Mouse (Mus musculus) kidney, adult 8-10 months (tissue): ENCODE results near the gene Abat.
"Not testable (repeated sequence)": the region's sequence is repeated elsewhere in the genome, so short reads cannot be mapped to it uniquely, and the experiment has no call there.

Experiments
- DNase-seq, 2 experiments: peaks; one replicate each; pipeline ENCODE4 v3.0.0; 2022

Gene Abat

DNA sequence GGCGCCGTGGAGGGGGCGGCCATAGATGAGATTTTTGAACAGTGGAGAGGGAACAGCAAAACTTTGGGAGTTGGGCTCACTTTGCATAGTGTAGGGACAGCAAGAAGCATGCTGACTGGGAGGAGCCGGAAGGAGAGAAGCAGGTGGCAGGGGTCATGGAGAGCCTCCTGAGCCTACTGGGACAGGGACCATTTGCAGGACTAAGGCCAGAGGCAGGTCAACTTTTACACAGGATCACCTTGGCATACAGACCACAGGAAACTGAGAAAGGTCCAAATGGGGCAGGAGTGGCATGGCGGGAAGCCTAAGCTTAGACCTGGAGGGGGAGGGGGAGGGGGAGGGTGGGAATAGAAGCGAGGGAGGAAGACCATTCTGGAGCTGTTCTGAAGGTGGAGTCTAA is 20.2 kb downstream of the Abat start:
- DNase-seq: no peak

DNA sequence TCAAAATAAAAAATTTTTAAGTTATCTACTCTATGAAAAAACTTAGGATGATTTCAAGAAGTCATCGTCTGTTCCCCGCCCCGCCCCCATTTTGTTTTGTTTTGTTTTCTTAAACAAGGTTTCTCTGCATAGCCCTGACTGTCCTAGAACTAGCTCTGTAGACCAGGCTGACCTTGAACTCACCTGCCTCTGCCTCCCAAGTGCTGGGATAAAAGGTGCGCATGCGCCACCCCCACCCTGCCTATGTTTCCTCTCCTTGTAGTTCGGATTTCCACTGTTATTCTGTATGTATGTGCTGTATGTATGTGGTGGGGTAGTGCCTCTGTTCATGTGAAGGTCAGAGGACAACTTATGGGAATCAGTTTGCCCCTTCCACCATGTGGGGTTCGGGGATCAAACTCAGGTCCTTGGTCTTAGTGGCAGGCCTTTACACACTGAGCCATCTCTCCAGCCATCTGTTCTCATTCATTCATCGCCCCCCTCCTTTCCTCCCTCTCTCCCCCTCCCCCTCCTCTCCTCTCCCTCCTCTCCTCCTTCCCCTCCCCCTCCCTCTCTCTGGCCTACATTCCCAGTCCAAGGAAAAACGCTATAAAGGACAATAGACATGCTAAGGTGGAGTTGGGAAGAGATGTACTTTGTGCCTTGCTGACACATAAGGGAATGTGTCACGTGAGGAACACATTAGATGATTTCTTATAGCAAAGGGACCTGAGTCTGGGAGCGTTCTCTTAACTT is 21.4 kb downstream of the Abat start:
- no peak for DNase-seq

DNA sequence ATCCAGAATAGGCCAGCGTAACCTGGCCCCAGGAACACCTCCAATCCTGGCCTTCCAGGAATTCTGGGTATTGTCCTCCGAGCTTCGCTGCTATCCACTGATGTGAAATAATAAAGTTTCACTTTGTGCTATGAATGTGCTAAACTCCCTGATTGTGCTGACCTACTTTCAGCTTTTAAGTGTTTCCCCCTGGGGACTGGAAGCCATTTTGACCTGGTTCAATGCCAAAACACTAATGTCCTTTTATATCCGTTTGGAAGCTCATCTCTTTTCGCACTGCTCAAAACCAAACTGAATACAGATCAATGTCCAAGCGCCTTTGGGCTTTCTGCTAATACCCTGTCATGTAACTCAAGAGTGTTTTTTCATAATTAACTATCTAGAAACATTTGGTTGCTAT is 22.2 kb downstream of the Abat start:
- DNase-seq: no peak

- no peak for DNase-seq
These were observed 26.1 kb downstream of the Abat start for GRCm38 (mm10) chr16:8539150-8539865.

DNA sequence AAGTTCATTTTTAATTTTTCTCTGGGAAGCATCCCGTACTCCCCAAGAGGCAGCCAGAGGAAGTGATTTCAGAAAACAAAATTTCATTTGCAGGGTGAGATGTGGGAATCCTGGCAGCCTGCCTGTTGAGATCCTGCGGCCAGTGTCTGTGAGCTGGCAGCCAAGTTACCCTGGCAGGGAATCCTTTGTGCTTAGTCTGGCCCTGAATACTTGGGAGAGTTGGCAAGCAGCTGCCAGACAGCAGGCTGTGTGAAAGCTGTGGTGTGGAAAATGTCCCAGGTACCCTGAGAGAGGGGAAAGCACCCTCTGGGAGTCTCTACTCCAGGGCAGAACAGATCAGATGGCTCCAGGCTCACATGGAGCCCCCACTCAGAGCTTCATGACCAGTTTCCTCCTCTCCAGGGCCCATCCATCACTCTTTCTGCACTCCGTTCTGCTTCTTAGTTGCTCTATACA is 27.7 kb downstream of the Abat start:
- DNase-seq: peak; percentile 52 to 61

DNA sequence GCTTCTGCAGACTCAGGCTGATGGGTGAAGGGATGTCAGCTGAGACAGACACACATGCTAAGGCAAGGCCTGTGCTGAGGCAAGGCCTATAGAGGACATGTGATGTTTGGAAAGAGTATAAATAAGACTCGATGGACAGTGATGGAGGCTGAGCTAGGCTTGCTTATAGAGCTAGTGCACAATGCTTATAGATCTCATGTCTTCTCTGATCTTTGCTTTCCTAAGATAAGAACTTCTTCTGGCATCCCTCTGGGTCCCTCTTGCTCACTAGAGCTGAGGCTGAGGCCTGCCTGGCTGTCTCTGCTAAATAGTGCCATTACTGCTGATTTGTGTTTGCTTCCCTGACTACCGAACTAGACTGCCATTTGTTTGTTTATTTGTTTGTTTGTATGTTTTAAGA is 34.6 kb downstream of the Abat start:
- no peak for DNase-seq

- no peak for DNase-seq
These were observed 36.3 kb downstream of the Abat start for GRCm38 (mm10) chr16:8549506-8549905.

- DNase-seq: no peak
These were observed 41.1 kb downstream of the Abat start for GRCm38 (mm10) chr16:8554351-8554750.

DNA sequence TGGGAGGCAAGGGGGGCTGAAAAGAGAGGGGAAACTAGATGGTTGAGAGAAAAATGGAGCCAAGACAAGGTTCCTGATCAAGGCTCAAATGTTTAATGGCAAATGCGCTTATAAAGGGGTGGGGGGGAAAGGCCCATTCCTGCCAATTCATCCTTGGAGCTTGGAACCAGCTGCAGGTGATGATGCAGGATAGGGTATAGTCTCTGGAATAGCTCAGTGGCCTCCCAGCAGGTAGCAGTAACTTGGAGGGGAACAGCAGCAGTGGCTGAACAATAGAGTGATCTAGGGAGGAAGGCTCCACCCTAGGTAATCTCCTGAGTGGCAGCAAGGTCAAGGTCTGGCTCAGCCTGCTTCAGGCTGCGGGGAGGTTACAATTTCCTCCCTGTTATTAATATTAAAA is 41.5 kb downstream of the Abat start:
- DNase-seq: not testable (repeated sequence)

DNA sequence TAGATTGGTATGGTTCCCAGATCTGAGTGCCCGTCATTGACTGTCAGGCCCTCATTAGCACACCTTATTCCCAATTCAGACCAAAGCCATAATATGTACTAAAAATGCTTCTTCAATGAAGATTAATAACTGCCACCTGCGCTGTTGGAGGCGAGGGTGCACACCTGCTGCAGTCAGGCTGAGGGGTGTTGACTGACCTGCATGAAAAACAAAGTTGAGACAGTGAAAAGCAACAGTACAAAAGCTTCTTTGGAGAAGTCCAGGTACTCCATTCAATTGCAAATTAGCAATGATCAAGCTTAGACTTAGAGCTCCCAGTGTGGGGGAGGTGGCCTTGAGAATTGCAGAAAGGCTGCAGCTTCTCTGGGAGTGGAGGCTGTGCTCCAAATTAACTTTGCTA is 42.1 kb downstream of the Abat start:
- not testable (repeated sequence) for DNase-seq

GRCm38 (mm10) chr16:8560079-8560478 is 46.9 kb downstream of the Abat start:
- DNase-seq: no peak

DNA sequence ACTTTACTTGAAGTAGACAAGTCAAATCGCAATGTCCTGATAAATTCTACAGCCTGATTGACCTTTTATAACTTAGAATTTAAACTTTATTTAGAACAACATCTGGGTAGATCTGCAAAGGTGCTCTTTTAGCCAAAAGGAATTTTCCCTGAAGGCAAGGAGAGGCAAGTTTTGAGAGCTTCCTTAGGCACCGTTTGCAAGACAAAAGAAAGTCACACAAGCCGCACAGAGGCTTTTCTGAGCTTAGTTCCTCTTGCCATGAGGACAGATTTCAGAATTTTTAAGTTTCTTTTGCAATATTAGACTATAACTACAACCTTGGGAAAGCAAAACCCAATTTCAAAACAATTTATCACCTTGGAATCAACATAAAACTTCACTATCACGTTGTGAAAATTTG is 47.9 kb downstream of the Abat start:
- not testable (repeated sequence) for DNase-seq

- DNase-seq: not testable (repeated sequence)
These were observed 48.6 kb downstream of the Abat start for GRCm38 (mm10) chr16:8561856-8562255.

DNA sequence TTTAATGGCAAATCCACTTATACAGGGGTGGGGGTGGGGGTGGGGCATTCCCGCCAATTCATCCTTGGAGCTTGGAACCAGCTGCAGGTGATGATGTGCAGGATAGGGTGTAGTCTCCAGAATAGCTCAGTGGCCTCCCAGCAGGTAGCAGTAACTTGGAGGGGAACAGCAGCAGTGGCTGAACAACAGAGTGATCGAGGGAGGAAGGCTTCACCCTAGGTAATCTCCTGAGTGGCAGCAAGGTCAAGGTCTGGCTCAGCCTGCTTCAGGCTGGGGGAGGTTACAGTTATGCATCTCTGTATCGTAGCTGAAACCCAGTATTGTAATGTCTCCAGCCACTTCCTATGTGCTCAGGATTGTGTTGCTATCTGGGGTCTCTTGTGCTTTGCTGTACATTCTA is 49.6 kb downstream of the Abat start:
- DNase-seq: not testable (repeated sequence)

DNA sequence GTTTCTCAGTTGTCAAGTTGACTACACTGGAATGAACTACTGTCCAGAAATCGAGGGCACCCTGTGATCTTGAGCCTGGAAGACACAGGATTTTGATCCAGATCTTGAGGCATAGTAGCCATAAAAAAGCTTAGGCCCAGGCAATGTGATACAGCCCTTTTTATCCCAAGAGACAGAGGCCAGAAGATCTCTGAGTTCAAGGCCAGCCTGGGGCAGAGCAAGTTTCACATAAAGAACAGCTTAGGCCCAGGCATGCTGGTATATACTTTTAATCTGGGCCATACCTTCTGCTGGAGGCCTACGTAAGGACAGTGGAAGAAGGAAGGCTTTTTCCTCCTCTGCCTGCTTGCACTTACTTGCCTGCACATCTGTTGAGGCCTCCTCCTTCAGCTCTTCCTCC is 51.6 kb downstream of the Abat start:
- DNase-seq: no peak

- no peak for DNase-seq
These were observed 52.3 kb downstream of the Abat start for GRCm38 (mm10) chr16:8565539-8565938.

- DNase-seq: no peak
These were observed 53.0 kb downstream of the Abat start for GRCm38 (mm10) chr16:8566115-8566711.

GRCm38 (mm10) chr16:8568881-8569280 is 55.7 kb downstream of the Abat start:
- no peak for DNase-seq

- DNase-seq: no peak
These were observed 57.1 kb downstream of the Abat start for GRCm38 (mm10) chr16:8570336-8570735.

DNA sequence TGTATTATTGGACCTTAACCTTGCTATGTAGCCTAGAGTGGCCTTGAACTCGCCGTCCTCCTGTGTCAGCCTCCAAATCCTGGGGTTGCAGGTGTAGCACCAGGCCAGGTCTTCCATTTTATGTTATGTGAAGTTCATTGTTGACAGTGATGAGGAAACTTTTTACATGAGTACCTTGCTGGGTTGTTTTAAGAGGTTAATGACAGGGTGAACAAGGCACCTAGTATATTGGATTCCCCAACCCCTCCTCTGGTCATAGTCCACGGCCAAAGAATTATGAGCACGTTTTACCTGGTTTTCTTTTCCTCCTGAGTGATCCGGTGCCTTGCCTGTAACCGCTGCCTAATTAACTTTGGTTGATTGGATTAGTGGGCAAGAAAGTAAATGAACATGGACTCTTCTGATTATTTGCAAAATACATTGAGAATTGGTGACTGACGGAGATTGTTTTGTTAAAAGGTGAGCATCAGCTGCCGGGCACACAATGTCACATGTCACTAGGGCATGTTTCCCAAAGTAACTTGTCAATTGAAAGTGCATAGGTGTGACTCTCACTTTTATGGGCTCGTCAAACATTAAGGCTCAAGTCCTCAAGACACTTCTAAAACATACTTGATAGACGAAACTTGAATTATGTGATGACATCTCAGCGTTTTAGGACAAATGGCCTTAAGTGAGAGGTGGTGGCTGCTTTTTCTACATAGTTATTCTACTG is 57.8 kb downstream of the Abat start:
- DNase-seq: no peak

DNA sequence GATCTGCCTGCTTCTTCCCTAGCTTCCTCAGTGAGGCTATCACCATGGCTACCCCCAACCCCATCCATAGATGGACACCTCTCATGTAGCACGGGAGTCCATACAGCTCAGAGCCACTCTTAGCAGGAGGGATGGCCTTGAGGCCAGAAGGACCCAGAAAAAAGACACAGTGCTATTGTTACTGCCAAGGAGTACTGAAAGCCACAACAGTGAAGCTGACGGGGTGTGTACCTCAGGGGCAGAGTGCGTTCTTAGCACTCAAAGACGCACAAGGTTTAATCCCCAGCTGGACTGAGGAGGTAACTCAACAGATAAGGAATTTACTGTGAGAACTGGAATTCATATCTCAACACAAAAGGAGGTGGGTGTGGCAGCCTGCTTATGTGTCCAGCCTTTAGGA is 59.8 kb downstream of the Abat start:
- no peak for DNase-seq

DNA sequence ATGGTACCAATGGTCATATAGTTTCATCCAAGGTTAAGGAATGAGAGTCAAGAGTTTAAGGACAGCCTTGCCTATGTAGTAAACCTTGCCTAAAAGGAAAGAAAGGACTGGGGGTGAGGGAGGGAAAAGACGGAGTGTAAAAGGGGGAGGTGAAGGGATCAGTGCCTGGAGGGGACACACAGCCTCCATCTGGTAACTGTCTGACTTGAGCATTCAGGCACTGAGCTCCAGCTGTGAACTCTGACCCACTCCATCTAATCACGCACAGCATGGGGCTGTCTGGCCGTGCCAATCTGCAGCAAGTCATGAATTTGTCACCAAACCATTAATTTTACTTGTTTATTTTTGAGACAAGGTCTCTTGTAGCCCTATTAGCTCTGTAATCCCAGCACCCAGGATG is 60.5 kb downstream of the Abat start:
- no peak for DNase-seq

- DNase-seq: no peak
These were observed 61.1 kb downstream of the Abat start for GRCm38 (mm10) chr16:8574316-8574715.
